Mouse (Mus musculus): ENCODE results near the gene Ndufa4l2. TPM values are rescaled to one million over a fixed set of nuclear protein-coding genes. Genes with fewer than 3 reads are reported as not detected.
A peak's percentile ranks its signal among the peaks of the same experiment; 100 is the strongest.

The Ndufa4l2 gene
- polyA plus RNA-seq, 1 experiment from 2014 or later = 13.5 TPM

DNA sequence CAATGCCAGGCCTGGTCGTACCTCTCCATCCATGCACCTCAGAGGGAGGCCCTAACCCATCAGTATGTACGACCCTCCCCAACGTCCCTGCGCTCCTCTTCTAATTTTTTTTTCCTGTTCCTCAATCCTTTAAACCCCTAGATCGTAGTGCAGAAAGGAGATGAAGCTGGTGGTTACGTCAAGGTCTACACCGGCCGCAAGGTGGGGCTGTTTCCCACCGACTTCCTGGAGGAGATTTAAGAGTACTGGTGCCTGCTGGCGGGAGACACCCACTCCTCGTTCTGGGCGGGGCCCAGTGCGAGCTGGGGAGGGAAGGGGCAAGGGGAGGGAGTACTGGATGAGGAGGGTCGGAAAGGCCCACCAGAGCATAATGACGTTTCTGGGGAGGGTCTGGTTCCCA, 6.5 kb upstream of the Ndufa4l2 start:
- no peaks in the 10 kb centered on the region for H3K27me3 ChIP-seq (ENCODE audit: control insufficient read depth, insufficient read depth, low read length)
- ATAC-seq (ENCODE audit: low read depth) = no peak
- H3K4me2 ChIP-seq (ENCODE audit: low read depth, low read length) = peak overlapping the region; percentile 63; the same call in 1 of the 2 replicates
- no peak overlapping the region; the same call in 1 of the 2 replicates for H3K4me3 ChIP-seq (ENCODE audit: low read depth, low read length)
- H3K4me1 ChIP-seq (ENCODE audit: control insufficient read depth, insufficient read depth, low read length) = peaks cover 48% of the 10 kb centered on the region
- 3% methylated on average over 15 of the region's 15 CpGs for WGBS
- no peaks in the 10 kb centered on the region; the same call in 1 of the 2 replicates for H3K36me3 ChIP-seq (ENCODE audit: control insufficient read depth, insufficient read depth, low read length)
- 0 out of 2 replicates have a peak overlapping the region, but pooled peaks have one; percentile 99 for H3K27ac ChIP-seq (ENCODE audit: low read depth, low read length)
- H3K9me3 ChIP-seq (ENCODE audit: control insufficient read depth, low read length) = no peaks in the 10 kb centered on the region
- no peak overlapping the region for H3K9ac ChIP-seq (replicated peaks; ENCODE audit: low read depth, low read length)

DNA sequence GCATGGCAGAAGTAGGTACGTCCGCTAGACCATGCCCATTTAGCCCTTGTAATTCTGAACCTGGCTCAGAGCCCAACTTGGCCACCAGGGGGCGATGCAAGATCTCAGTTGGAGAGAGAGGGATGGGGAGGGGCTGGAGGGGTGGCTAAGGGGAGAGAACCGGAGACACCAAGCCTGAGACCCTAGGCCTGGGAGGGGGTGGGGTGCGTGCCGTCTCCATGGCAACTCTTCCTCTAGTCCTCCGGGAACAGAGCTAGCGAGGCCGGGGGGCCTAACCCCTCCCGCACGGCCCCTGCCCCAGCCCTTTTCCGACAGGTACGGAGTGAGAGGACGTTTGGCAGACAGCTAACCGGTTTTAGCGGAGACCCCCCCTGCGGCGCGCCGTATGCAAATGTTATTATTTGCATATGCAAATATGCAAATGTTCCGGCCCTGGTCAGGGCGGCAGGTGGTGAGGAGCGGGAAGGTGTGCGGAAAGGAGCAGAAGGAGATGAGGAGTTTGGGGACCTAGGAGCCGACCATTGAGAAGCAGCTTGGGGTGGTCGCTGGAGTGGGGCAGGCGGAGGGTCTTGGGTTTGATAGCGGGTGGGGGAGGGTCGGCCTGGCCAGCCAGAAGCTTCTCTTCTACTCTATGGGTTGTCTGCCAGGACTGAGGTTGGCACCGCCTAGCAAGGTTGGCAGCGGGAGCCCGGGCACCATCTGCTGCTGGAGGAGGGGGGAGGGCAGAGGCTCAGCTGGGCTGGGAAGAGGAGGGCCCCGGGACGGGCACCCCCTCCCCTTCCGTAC, 5.5 kb upstream of the Ndufa4l2 start:
- H3K9ac ChIP-seq (replicated peaks; ENCODE audit: low read depth, low read length) = peak overlapping the region; percentile 57
- H3K27ac ChIP-seq (ENCODE audit: low read depth, low read length) = peak overlapping the region; percentile 99
- H3K4me3 ChIP-seq (ENCODE audit: low read depth, low read length) = peak overlapping the region; percentile 32
- peaks cover 58% of the 10 kb centered on the region for H3K4me1 ChIP-seq (ENCODE audit: control insufficient read depth, insufficient read depth, low read length)
- no peaks in the 10 kb centered on the region for H3K36me3 ChIP-seq (ENCODE audit: control insufficient read depth, insufficient read depth, low read length)
- under 1% methylated on average over 35 of the region's 35 CpGs for WGBS
- H3K9me3 ChIP-seq (ENCODE audit: control insufficient read depth, low read length) = no peaks in the 10 kb centered on the region
- H3K4me2 ChIP-seq (ENCODE audit: low read depth, low read length) = peak overlapping the region; percentile 63
- peak; percentile 72 for ATAC-seq (ENCODE audit: low read depth)
- H3K27me3 ChIP-seq (ENCODE audit: control insufficient read depth, insufficient read depth, low read length) = no peaks in the 10 kb centered on the region

GRCm38 (mm10) chr10:127509837-127510701, 4.7 kb upstream of the Ndufa4l2 start:
- Histone ChIP-seq H3K27me3 (ENCODE audit: control insufficient read depth, insufficient read depth, low read length) (no peaks in the 10 kb centered on the region), H3K4me3 (ENCODE audit: low read depth, low read length) (peak overlapping the region; percentile 32; the same call in 1 of the 2 replicates), H3K4me2 (ENCODE audit: low read depth, low read length) (peak overlapping the region; percentile 63), H3K4me1 (ENCODE audit: control insufficient read depth, insufficient read depth, low read length) (peaks cover 58% of the 10 kb centered on the region), H3K27ac (ENCODE audit: low read depth, low read length) (peak overlapping the region; percentile 99), H3K9ac (replicated peaks; ENCODE audit: low read depth, low read length) (peak overlapping the region; percentile 57), H3K9me3 (ENCODE audit: control insufficient read depth, low read length) (no peaks in the 10 kb centered on the region), H3K36me3 (ENCODE audit: control insufficient read depth, insufficient read depth, low read length) (no peaks in the 10 kb centered on the region)
- WGBS = 5% methylated on average over 17 of the region's 17 CpGs
- ATAC-seq (ENCODE audit: low read depth) = peak; percentile 9; the same call in 1 of the 2 replicates

DNA sequence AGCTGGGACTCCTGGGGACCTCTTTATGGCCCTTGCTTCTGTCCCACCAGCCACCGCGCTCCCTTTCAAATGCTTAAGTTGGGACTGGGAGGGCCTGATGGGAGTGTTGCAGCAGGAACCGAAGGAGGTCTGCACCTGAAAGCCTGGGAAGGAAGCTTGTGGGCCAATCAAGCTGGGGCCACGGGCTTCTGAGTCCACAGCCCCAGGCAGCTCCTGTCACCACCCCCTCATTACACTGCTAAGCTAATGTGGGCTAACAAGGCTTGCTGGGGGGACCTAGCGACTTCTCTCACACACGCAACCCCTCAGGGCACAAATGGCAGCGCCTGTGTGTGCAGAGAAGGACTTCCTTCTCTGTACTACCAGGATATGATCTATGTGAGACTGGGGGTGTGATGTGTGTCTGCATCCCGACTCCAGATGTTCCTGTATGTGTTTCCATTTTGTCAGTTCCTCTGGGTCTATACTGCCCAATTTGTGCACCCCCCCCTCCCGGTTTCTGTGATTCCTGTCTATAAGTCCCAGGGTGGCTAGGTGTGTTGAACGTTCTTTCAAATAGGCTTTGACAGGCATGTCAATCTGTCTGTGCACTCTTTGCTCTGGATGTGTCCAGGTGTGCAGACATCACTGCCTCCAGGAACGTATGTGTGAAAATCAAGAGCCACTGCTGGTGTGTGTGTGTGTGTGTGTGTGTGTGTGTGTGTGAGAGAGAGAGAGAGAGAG, 3.7 kb upstream of the Ndufa4l2 start:
- H3K4me3 ChIP-seq (ENCODE audit: low read depth, low read length) = peak overlapping the region; percentile 34
- 5% methylated on average over 11 of the region's 11 CpGs for WGBS
- H3K27ac ChIP-seq (ENCODE audit: low read depth, low read length) = peak overlapping the region; percentile 99
- no peaks in the 10 kb centered on the region for H3K36me3 ChIP-seq (ENCODE audit: control insufficient read depth, insufficient read depth, low read length)
- no peaks in the 10 kb centered on the region for H3K9me3 ChIP-seq (ENCODE audit: control insufficient read depth, low read length)
- H3K4me2 ChIP-seq (ENCODE audit: low read depth, low read length) = peak overlapping the region; percentile 90
- ATAC-seq (ENCODE audit: low read depth) = no peak
- H3K4me1 ChIP-seq (ENCODE audit: control insufficient read depth, insufficient read depth, low read length) = peaks cover 58% of the 10 kb centered on the region
- H3K9ac ChIP-seq (replicated peaks; ENCODE audit: low read depth, low read length) = peak overlapping the region; percentile 80
- no peaks in the 10 kb centered on the region for H3K27me3 ChIP-seq (ENCODE audit: control insufficient read depth, insufficient read depth, low read length)

GRCm38 (mm10) chr10:127511634-127512306, 3.0 kb upstream of the Ndufa4l2 start:
- no peaks in the 10 kb centered on the region for H3K36me3 ChIP-seq (ENCODE audit: control insufficient read depth, insufficient read depth, low read length)
- peaks cover 62% of the 10 kb centered on the region for H3K4me1 ChIP-seq (ENCODE audit: control insufficient read depth, insufficient read depth, low read length)
- ATAC-seq (ENCODE audit: low read depth) = peak; percentile 6; the same call in 1 of the 2 replicates
- peak overlapping the region; percentile 99 for H3K27ac ChIP-seq (ENCODE audit: low read depth, low read length)
- H3K9me3 ChIP-seq (ENCODE audit: control insufficient read depth, low read length) = no peaks in the 10 kb centered on the region
- peak overlapping the region; percentile 80 for H3K9ac ChIP-seq (replicated peaks; ENCODE audit: low read depth, low read length)
- peak overlapping the region; percentile 34 for H3K4me3 ChIP-seq (ENCODE audit: low read depth, low read length)
- WGBS = under 1% methylated on average over 44 of the region's 46 CpGs
- no peaks in the 10 kb centered on the region for H3K27me3 ChIP-seq (ENCODE audit: control insufficient read depth, insufficient read depth, low read length)
- H3K4me2 ChIP-seq (ENCODE audit: low read depth, low read length) = peak overlapping the region; percentile 90

- ATAC-seq (ENCODE audit: low read depth) = no peak; the same call in 1 of the 2 replicates
- WGBS = 1% methylated on average over 7 of the region's 7 CpGs
- no peaks in the 10 kb centered on the region for H3K27me3 ChIP-seq (ENCODE audit: control insufficient read depth, insufficient read depth, low read length)
Observed at GRCm38 (mm10) chr10:127512307-127512666, 2.5 kb upstream of the Ndufa4l2 start.

DNA sequence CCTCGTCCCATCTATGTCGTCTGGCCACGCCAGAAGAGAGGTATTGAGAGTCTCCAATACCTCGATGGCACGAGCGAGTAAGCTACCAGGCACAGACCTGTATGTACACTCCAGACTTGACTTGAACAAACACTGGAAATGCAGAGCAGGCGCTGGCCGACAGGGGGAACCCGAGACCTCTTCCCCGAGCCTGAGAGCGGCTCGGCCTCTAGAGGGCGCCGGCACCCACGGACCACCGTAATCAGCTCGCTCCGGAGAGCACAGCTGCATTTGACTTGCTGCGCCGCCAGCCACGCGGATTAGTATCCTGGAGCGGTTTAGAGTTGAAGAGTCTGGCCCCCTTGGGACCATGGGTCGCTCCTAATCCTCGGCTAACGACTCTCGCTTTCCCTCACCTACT, 2.0 kb upstream of the Ndufa4l2 start:
- under 1% methylated on average over 27 of the region's 27 CpGs for WGBS
- H3K36me3 ChIP-seq (ENCODE audit: control insufficient read depth, insufficient read depth, low read length) = no peaks in the 10 kb centered on the region
- H3K27ac ChIP-seq (ENCODE audit: low read depth, low read length) = peak overlapping the region; percentile 99
- H3K4me2 ChIP-seq (ENCODE audit: low read depth, low read length) = peak overlapping the region; percentile 90; the same call in 1 of the 2 replicates
- no peaks in the 10 kb centered on the region for H3K27me3 ChIP-seq (ENCODE audit: control insufficient read depth, insufficient read depth, low read length)
- peak; percentile 17; the same call in 1 of the 2 replicates for ATAC-seq (ENCODE audit: low read depth)
- H3K9me3 ChIP-seq (ENCODE audit: control insufficient read depth, low read length) = no peaks in the 10 kb centered on the region
- peak overlapping the region; percentile 34; the same call in 1 of the 2 replicates for H3K4me3 ChIP-seq (ENCODE audit: low read depth, low read length)
- peaks cover 67% of the 10 kb centered on the region for H3K4me1 ChIP-seq (ENCODE audit: control insufficient read depth, insufficient read depth, low read length)
- peak overlapping the region; percentile 28; the same call in 1 of the 2 replicates for H3K9ac ChIP-seq (replicated peaks; ENCODE audit: low read depth, low read length)

More at GRCm38 (mm10) chr10:127512307-127512666, 2.5 kb upstream of the Ndufa4l2 start:
- Histone ChIP-seq H3K9me3 (ENCODE audit: control insufficient read depth, low read length) (no peaks in the 10 kb centered on the region), H3K4me3 (ENCODE audit: low read depth, low read length) (peak overlapping the region; percentile 34), H3K4me2 (ENCODE audit: low read depth, low read length) (peak overlapping the region; percentile 90), H3K9ac (replicated peaks; ENCODE audit: low read depth, low read length) (peak overlapping the region; percentile 80), H3K36me3 (ENCODE audit: control insufficient read depth, insufficient read depth, low read length) (no peaks in the 10 kb centered on the region), H3K27ac (ENCODE audit: low read depth, low read length) (peak overlapping the region; percentile 99), H3K4me1 (ENCODE audit: control insufficient read depth, insufficient read depth, low read length) (peaks cover 67% of the 10 kb centered on the region)

Measured in neural tube, embryonic 14.5 days (tissue).